Mouse (Mus musculus) liver, embryonic 14.5 days (tissue): ENCODE results near the gene Snrpf.

Experiments used
- CTCF ChIP-seq: IDR thresholded peaks from 2 replicates; pipeline ENCODE4 v1.5.1; 2016; ENCODE audit warnings: antibody characterized with exemption, low read depth, control low read depth
- EP300 ChIP-seq: IDR thresholded peaks from 2 replicates; pipeline ENCODE4 v1.6.1; 2016; ENCODE audit warnings: antibody characterized with exemption, low read depth

GRCm38 (mm10) chr10:93633971-93634370, 44.5 kb upstream of the Snrpf start:
- TF ChIP-seq EP300 (no peak), CTCF (no peak)
